In genomic region chr12:112001223-112001622, GRCm38 (mm10) we compare ENCODE assay signal across 8 mouse cellular contexts. TPM values are rescaled to one million over a fixed set of nuclear protein-coding genes. Genes with fewer than 3 reads are reported as not detected.
DNase-seq lines count a peak whose midpoint lies in the region; TF ChIP-seq lines count a peak whose summit lies in the region.

No protein-coding gene starts in this region.

- peaks cover 8% of the 10 kb centered on the region for H3K4me1 ChIP-seq in E14TG2a.4 (replicated peaks; ENCODE audit: low read depth, low read length)

- no peaks in the 10 kb centered on the region for H3K36me3 ChIP-seq in E14TG2a.4 (ENCODE audit: insufficient read depth, low read length)

- peaks cover 5% of the 10 kb centered on the region for H3K27me3 ChIP-seq in E14TG2a.4 (ENCODE audit: insufficient read depth, low read length)

- peak; percentile 83 for TF ChIP-seq CTCF in E14TG2a.4 (conservative IDR thresholded peaks at IDR 0.05; ENCODE audit: low read length)

- no peak overlapping the region for H3K4me3 ChIP-seq in E14TG2a.4 (replicated peaks; ENCODE audit: low read length)

- H3K9me3 ChIP-seq in E14TG2a.4 (ENCODE audit: low read length), result peaks cover 32% of the 10 kb centered on the region

- DNase-seq in adrenal gland, adult (ENCODE audit: inconsistent age in 2 of 2, low spot score in 1 of 2), result peak; percentile 60 to 91
- peak; percentile 84 for DNase-seq in embryo, embryonic 10 days (ENCODE audit: low spot score)
- DNase-seq in heart, adult 8-10 months (ENCODE audit: low spot score), result peak; percentile 60
- peak; percentile 53 to 83 for DNase-seq in layer of hippocampus, adult 8-10 months (ENCODE audit: low spot score in 2 of 2)
- DNase-seq in lung, postnatal 10 days, result peak; percentile 81
- peak; percentile 87 for DNase-seq in retina, embryonic 14.5 days (ENCODE audit: low spot score)
- peak; percentile 58 for DNase-seq in yolk sac, embryonic 10.5 days (ENCODE audit: low spot score)

RNA-seq across cellular contexts. Expression of gene Rd3l, which starts 20.1 kb away (rescaled TPM):
- total RNA-seq in heart, adult 8-10 months (2022), result under 1 TPM; 0.29 to 0.41 (median 0.33) TPM
- total RNA-seq in layer of hippocampus, adult 8-10 months (2022), result not detected

RNA-seq across cellular contexts. Expression of gene Tdrd9, which starts 29.9 kb away (rescaled TPM):
- total RNA-seq in heart, adult 8-10 months (2022), result under 1 TPM; 0.05 to 0.50 (median 0.29) TPM
- 1 to 10 TPM in 2 of 4 experiments, under 1 TPM in 2; 0.14 to 1.8 (median 0.85) TPM for total RNA-seq in layer of hippocampus, adult 8-10 months (2022)

RNA-seq across cellular contexts. Expression of gene Atp5mpl, which starts 34.4 kb away (rescaled TPM):
- 1,000 to 10,000 TPM; 1,302 to 1,352 (median 1,330) TPM for total RNA-seq in heart, adult 8-10 months (2022)
- 100 to 1,000 TPM; 350 to 405 (median 378) TPM for total RNA-seq in layer of hippocampus, adult 8-10 months (2022)
